Mouse (Mus musculus): ENCODE measurements around the gene Gm9972. TPM values are rescaled to one million over a fixed set of nuclear protein-coding genes. Genes with fewer than 3 reads are reported as not detected.

Gm9972 gene
- 0.35 and 0.55 TPM in 2 replicates for polyA plus RNA-seq (2015; fragmentation: Nextera tagmentation; extraction: Ambion mirVana)

GRCm38 (mm10) chr11:43035446-43035845 is at the start of gene Gm9972:
Gm9972 (plus strand) TSS chr11:43035746.
- H3K9me3 ChIP-seq (replicated peaks), result no peaks in the 10 kb centered on the region
- H3K27me3 ChIP-seq, result no peaks in the 10 kb centered on the region
- no peak within 1 kb of the TSS for H3K27ac ChIP-seq (replicated peaks)
- H3K36me3 ChIP-seq, result no peaks in the 10 kb centered on the region
- no peak within 1 kb of the TSS for H3K4me2 ChIP-seq (replicated peaks)
- no peak for ATAC-seq (ENCODE audit: insufficient number of reproducible peaks, low FRiP score, low TSS enrichment, low read depth)
- H3K9ac ChIP-seq, result no peak within 1 kb of the TSS
- H3K4me1 ChIP-seq, result no peaks in the 10 kb centered on the region
- no peak within 1 kb of the TSS for H3K4me3 ChIP-seq (replicated peaks)

GRCm38 (mm10) chr11:42999188-42999587 is 36.4 kb upstream of the Gm9972 start:
- no peaks in the 10 kb centered on the region for H3K4me1 ChIP-seq
- no peak overlapping the region for H3K4me3 ChIP-seq (replicated peaks)
- no peak for ATAC-seq (ENCODE audit: insufficient number of reproducible peaks, low FRiP score, low TSS enrichment, low read depth)
- H3K9me3 ChIP-seq (replicated peaks), result no peaks in the 10 kb centered on the region
- 45% methylated on average over 3 of the region's 3 CpGs for WGBS
- H3K36me3 ChIP-seq, result no peaks in the 10 kb centered on the region
- H3K27me3 ChIP-seq, result no peaks in the 10 kb centered on the region
- no peak overlapping the region for H3K9ac ChIP-seq
- no peak overlapping the region for H3K27ac ChIP-seq (replicated peaks)
- H3K4me2 ChIP-seq (replicated peaks), result no peak overlapping the region

- Histone ChIP-seq H3K27me3 (no peaks in the 10 kb centered on the region), H3K9me3 (replicated peaks) (no peaks in the 10 kb centered on the region), H3K9ac (no peak overlapping the region), H3K27ac (replicated peaks) (no peak overlapping the region), H3K4me2 (replicated peaks) (no peak overlapping the region), H3K4me1 (no peaks in the 10 kb centered on the region), H3K4me3 (replicated peaks) (no peak overlapping the region), H3K36me3 (no peaks in the 10 kb centered on the region)
- 57% methylated on average over 2 of the region's 2 CpGs for WGBS
- no peak for ATAC-seq (ENCODE audit: insufficient number of reproducible peaks, low FRiP score, low TSS enrichment, low read depth)
Observed at GRCm38 (mm10) chr11:43011941-43012340, 23.6 kb upstream of the Gm9972 start.

- Histone ChIP-seq H3K4me1 (no peaks in the 10 kb centered on the region), H3K4me2 (replicated peaks) (no peak overlapping the region), H3K9ac (no peak overlapping the region), H3K36me3 (no peaks in the 10 kb centered on the region), H3K27me3 (no peaks in the 10 kb centered on the region), H3K4me3 (replicated peaks) (no peak overlapping the region), H3K9me3 (replicated peaks) (no peaks in the 10 kb centered on the region), H3K27ac (replicated peaks) (no peak overlapping the region)
- ATAC-seq (ENCODE audit: insufficient number of reproducible peaks, low FRiP score, low TSS enrichment, low read depth), result no peak
- 69% methylated on average over 4 of the region's 4 CpGs for WGBS
Observed at GRCm38 (mm10) chr11:43012980-43013379, 22.6 kb upstream of the Gm9972 start.

- Histone ChIP-seq H3K9ac (no peak overlapping the region), H3K4me2 (replicated peaks) (no peak overlapping the region), H3K4me1 (no peaks in the 10 kb centered on the region), H3K27me3 (no peaks in the 10 kb centered on the region), H3K9me3 (replicated peaks) (no peaks in the 10 kb centered on the region), H3K27ac (replicated peaks) (no peak overlapping the region), H3K36me3 (no peaks in the 10 kb centered on the region), H3K4me3 (replicated peaks) (no peak overlapping the region)
- ATAC-seq (ENCODE audit: insufficient number of reproducible peaks, low FRiP score, low TSS enrichment, low read depth), result no peak
Observed at GRCm38 (mm10) chr11:43023109-43023688, 12.3 kb upstream of the Gm9972 start.

- 67% methylated on average over 1 of the region's 1 CpGs for WGBS
- Histone ChIP-seq H3K36me3 (no peaks in the 10 kb centered on the region), H3K4me3 (replicated peaks) (no peak overlapping the region), H3K4me1 (no peaks in the 10 kb centered on the region), H3K27me3 (no peaks in the 10 kb centered on the region), H3K4me2 (replicated peaks) (no peak overlapping the region), H3K9ac (no peak overlapping the region), H3K27ac (replicated peaks) (no peak overlapping the region), H3K9me3 (replicated peaks) (no peaks in the 10 kb centered on the region)
- no peak for ATAC-seq (ENCODE audit: insufficient number of reproducible peaks, low FRiP score, low TSS enrichment, low read depth)
Observed at GRCm38 (mm10) chr11:43029813-43030212, 5.7 kb upstream of the Gm9972 start.

- no peak overlapping the region for H3K9ac ChIP-seq
- no peaks in the 10 kb centered on the region for H3K9me3 ChIP-seq (replicated peaks)
- H3K4me2 ChIP-seq (replicated peaks), result no peak overlapping the region
- no peaks in the 10 kb centered on the region for H3K27me3 ChIP-seq
- no peak overlapping the region for H3K4me3 ChIP-seq (replicated peaks)
- H3K4me1 ChIP-seq, result no peaks in the 10 kb centered on the region
- H3K27ac ChIP-seq (replicated peaks), result no peak overlapping the region
- ATAC-seq (ENCODE audit: insufficient number of reproducible peaks, low FRiP score, low TSS enrichment, low read depth), result no peak
- no peaks in the 10 kb centered on the region for H3K36me3 ChIP-seq
- 78% methylated on average over 4 of the region's 4 CpGs for WGBS
Observed at GRCm38 (mm10) chr11:43032141-43032540, 3.4 kb upstream of the Gm9972 start.

- H3K4me1 ChIP-seq, result no peaks in the 10 kb centered on the region
- no peak overlapping the region for H3K4me3 ChIP-seq (replicated peaks)
- no peak overlapping the region for H3K9ac ChIP-seq
- H3K4me2 ChIP-seq (replicated peaks), result no peak overlapping the region
- ATAC-seq (ENCODE audit: insufficient number of reproducible peaks, low FRiP score, low TSS enrichment, low read depth), result no peak
- WGBS, result 88% methylated on average over 3 of the region's 3 CpGs
- no peak overlapping the region for H3K27ac ChIP-seq (replicated peaks)
- H3K9me3 ChIP-seq (replicated peaks), result no peaks in the 10 kb centered on the region
- no peaks in the 10 kb centered on the region for H3K36me3 ChIP-seq
- H3K27me3 ChIP-seq, result no peaks in the 10 kb centered on the region
Observed at GRCm38 (mm10) chr11:43045871-43046548, 10.5 kb downstream of the Gm9972 start.

- Histone ChIP-seq H3K9me3 (replicated peaks) (no peaks in the 10 kb centered on the region), H3K36me3 (no peaks in the 10 kb centered on the region), H3K4me2 (replicated peaks) (no peak overlapping the region), H3K27ac (replicated peaks) (no peak overlapping the region), H3K9ac (no peak overlapping the region), H3K4me3 (replicated peaks) (no peak overlapping the region), H3K27me3 (no peaks in the 10 kb centered on the region), H3K4me1 (no peaks in the 10 kb centered on the region)
- 24% methylated on average over 1 of the region's 1 CpGs for WGBS
- ATAC-seq (ENCODE audit: insufficient number of reproducible peaks, low FRiP score, low TSS enrichment, low read depth), result no peak
Observed at GRCm38 (mm10) chr11:43049363-43049762, 13.8 kb downstream of the Gm9972 start.

GRCm38 (mm10) chr11:43054972-43055371 is 19.4 kb downstream of the Gm9972 start:
- H3K36me3 ChIP-seq, result no peaks in the 10 kb centered on the region
- no peak overlapping the region for H3K9ac ChIP-seq
- 83% methylated on average over 5 of the region's 5 CpGs for WGBS
- H3K27ac ChIP-seq (replicated peaks), result no peak overlapping the region
- no peak overlapping the region for H3K4me3 ChIP-seq (replicated peaks)
- ATAC-seq (ENCODE audit: insufficient number of reproducible peaks, low FRiP score, low TSS enrichment, low read depth), result no peak
- H3K4me2 ChIP-seq (replicated peaks), result no peak overlapping the region
- no peaks in the 10 kb centered on the region for H3K4me1 ChIP-seq
- no peaks in the 10 kb centered on the region for H3K9me3 ChIP-seq (replicated peaks)
- H3K27me3 ChIP-seq, result no peaks in the 10 kb centered on the region

GRCm38 (mm10) chr11:43059437-43059970 is 24.0 kb downstream of the Gm9972 start:
- Histone ChIP-seq H3K4me1 (no peaks in the 10 kb centered on the region), H3K27me3 (no peaks in the 10 kb centered on the region), H3K9me3 (replicated peaks) (no peaks in the 10 kb centered on the region), H3K4me2 (replicated peaks) (no peak overlapping the region), H3K36me3 (no peaks in the 10 kb centered on the region), H3K27ac (replicated peaks) (no peak overlapping the region), H3K4me3 (replicated peaks) (no peak overlapping the region), H3K9ac (no peak overlapping the region)
- no peak for ATAC-seq (ENCODE audit: insufficient number of reproducible peaks, low FRiP score, low TSS enrichment, low read depth)
- 31% methylated on average over 5 of the region's 5 CpGs for WGBS

- H3K27ac ChIP-seq (replicated peaks), result no peak overlapping the region
- no peak overlapping the region for H3K4me3 ChIP-seq (replicated peaks)
- H3K4me1 ChIP-seq, result no peaks in the 10 kb centered on the region
- H3K27me3 ChIP-seq, result no peaks in the 10 kb centered on the region
- no peaks in the 10 kb centered on the region for H3K36me3 ChIP-seq
- no peak overlapping the region for H3K9ac ChIP-seq
- ATAC-seq (ENCODE audit: insufficient number of reproducible peaks, low FRiP score, low TSS enrichment, low read depth), result no peak
- WGBS, result 59% methylated on average over 3 of the region's 3 CpGs
- no peak overlapping the region for H3K4me2 ChIP-seq (replicated peaks)
- no peaks in the 10 kb centered on the region for H3K9me3 ChIP-seq (replicated peaks)
Observed at GRCm38 (mm10) chr11:43062286-43062685, 26.7 kb downstream of the Gm9972 start.
